Mouse (Mus musculus) heart, adult 2 months (tissue): ENCODE measurements around the gene Chst3. TPM values are rescaled to one million over a fixed set of nuclear protein-coding genes. Genes with fewer than 3 reads are reported as not detected.

Source experiments
- DNase-seq, 2 experiments: peaks; one replicate each; pipeline ENCODE4 v3.0.0; 2021
- H3K27ac ChIP-seq: fragments of 200-600 bp; 2 replicates; pipeline ENCODE4 v1.8.1; 2022
- H3K27me3 ChIP-seq: fragments of 200-500 bp; 2 replicates; pipeline ENCODE4 v1.6.1; 2012; ENCODE audit warnings: mild to moderate bottlenecking, low read length, inconsistent platforms, mixed read lengths; ENCODE audit not compliant: control insufficient read depth, insufficient read depth
- H3K36me3 ChIP-seq: fragments of 200-500 bp; 2 replicates; pipeline ENCODE4 v1.6.1; 2012; ENCODE audit warnings: low read length, inconsistent platforms; ENCODE audit not compliant: control insufficient read depth, insufficient read depth
- H3K4me1 ChIP-seq: fragments of 200-500 bp; 2 replicates; pipeline ENCODE4 v1.6.1; 2011; ENCODE audit warnings: low read length; ENCODE audit not compliant: control insufficient read depth, insufficient read depth
- H3K4me3 ChIP-seq: fragments of 200-600 bp; 2 replicates; pipeline ENCODE4 v1.8.1; 2022
- H3K79me2 ChIP-seq: fragments of 200-500 bp; replicated peaks from 2 replicates; pipeline ENCODE4 v1.6.1; 2012; ENCODE audit warnings: mild to moderate bottlenecking, inconsistent platforms, low read length, moderate library complexity, mixed read lengths; ENCODE audit not compliant: control insufficient read depth, insufficient read depth
- H3K9ac ChIP-seq: fragments of 200-500 bp; 2 replicates; pipeline ENCODE4 v1.6.1; 2012; ENCODE audit warnings: low read depth, mild to moderate bottlenecking, control low read depth, inconsistent platforms, low read length, mixed read lengths
- CTCF ChIP-seq: fragments of 200-600 bp; IDR thresholded peaks from 2 replicates; pipeline ENCODE4 v1.8.1; 2022; ENCODE audit warnings: antibody characterized with exemption, mild to moderate bottlenecking, moderate library complexity
- EP300 ChIP-seq: fragments of 200-500 bp; IDR thresholded peaks from 2 replicates; pipeline ENCODE4 v1.6.1; 2011; ENCODE audit warnings: low read depth, low read length, control low read depth; ENCODE audit not compliant: insufficient read depth
- POLR2A ChIP-seq: fragments of 200-500 bp; IDR thresholded peaks from 2 replicates; pipeline ENCODE4 v1.6.1; 2011; ENCODE audit warnings: mild to moderate bottlenecking, low read depth, low read length, control low read depth; ENCODE audit not compliant: insufficient read depth
- WGBS: fragments of 180-500 bp; shearing (Covaris S2); methylation state at CpG from one replicate; pipeline ENCODE4 v1.1.7; 2018; 5-methylcytosine and 5-hydroxymethylcytosine counted together
- intact Hi-C: fragments of 180-260 bp; cut with DNase I; formaldehyde crosslinking; loops from one replicate; pipeline ENCODE4 v1.15.1; 2025
- polyA plus RNA-seq: library from polyadenylated mRNA; depleted of rRNA; stranded (reverse); fragments of >200 nt; gene quantifications from 2 replicates; pipeline ENCODE4 v1.2.3, GENCODE M21; 2012
- total RNA-seq, 2 experiments: library from RNA; stranded (reverse); gene quantifications; 2 replicates each; pipeline ENCODE4 v1.2.3; 2021

Chst3 gene
- total and polyA plus RNA-seq, 3 experiments: 0.80 to 1.5 (median 0.91) TPM

DNA sequence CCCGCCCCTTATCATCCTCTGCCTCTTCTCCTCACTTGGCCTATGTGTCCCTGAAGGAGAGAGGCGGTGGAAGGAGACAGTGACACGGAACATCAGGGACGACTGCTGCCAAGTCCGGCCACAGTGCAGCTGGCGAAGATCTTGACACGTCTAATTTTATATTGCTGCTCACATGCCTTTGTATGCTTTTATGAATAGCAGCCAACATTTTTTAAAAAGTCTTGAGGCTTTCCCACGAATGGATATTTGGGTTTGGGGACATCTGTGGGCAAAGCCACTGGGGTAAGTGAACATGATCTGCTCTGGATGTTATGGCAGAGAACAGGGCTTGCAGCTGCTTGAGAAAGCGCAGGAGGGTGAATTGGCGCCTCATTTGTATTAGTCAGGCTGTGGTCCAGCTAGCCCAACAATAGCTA is 21.6 kb downstream of the Chst3 start:
- Histone ChIP-seq H3K36me3 (no peaks in the 10 kb centered on the region), H3K4me3 (no peak overlapping the region), H3K4me1 (peaks cover 3% of the 10 kb centered on the region), H3K9ac (no peak overlapping the region), H3K27ac (peak overlapping the region; percentile 13), H3K27me3 (no peaks in the 10 kb centered on the region), H3K79me2 (no peaks in the 10 kb centered on the region)
- TF ChIP-seq CTCF: no peak
- 0 out of 2 replicates have a peak, but pooled peaks have one; percentile 30 for TF ChIP-seq EP300
- peak in 1 of 2 experiments; percentile 43 for DNase-seq
- WGBS: 56% methylated on average over 10 of the region's 10 CpGs
- intact Hi-C loops: no loop called here

DNA sequence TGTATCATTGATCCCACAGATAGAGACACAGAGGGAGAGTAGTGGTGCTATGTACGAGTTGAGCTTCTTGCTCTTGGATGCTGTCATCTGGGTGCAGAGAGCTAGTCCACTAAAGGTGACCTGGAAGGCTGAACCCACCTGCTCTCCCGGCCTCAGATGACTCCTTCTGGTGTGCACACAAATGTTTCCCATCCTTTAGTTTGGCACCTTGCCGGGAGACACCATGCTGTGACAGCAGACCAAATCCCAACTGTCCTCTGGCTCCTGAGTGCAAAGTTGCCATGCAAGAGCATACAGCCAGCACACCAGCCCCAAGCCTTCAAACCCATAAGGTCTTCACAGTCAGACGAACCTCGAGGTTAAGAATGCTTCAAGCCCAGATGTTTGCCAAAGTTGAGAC is 22.1 kb downstream of the Chst3 start:
- no peaks in the 10 kb centered on the region for H3K79me2 ChIP-seq
- no peaks in the 10 kb centered on the region for H3K27me3 ChIP-seq
- peak overlapping the region; percentile 13; the same call in 1 of the 2 replicates for H3K27ac ChIP-seq
- intact Hi-C loops: no loop called here
- H3K4me1 ChIP-seq: peaks cover 3% of the 10 kb centered on the region
- TF ChIP-seq EP300 (no peak), CTCF (no peak), POLR2A (no peak)
- DNase-seq: no peak
- WGBS: 51% methylated on average over 5 of the region's 5 CpGs
- H3K4me3 ChIP-seq: no peak overlapping the region
- no peaks in the 10 kb centered on the region for H3K36me3 ChIP-seq
- no peak overlapping the region for H3K9ac ChIP-seq

- Histone ChIP-seq H3K4me1 (peaks cover 3% of the 10 kb centered on the region), H3K4me3 (no peak overlapping the region), H3K9ac (no peak overlapping the region), H3K79me2 (no peaks in the 10 kb centered on the region), H3K36me3 (no peaks in the 10 kb centered on the region), H3K27ac (no peak overlapping the region), H3K27me3 (no peaks in the 10 kb centered on the region)
- intact Hi-C loops: no loop called here
- WGBS: 18% methylated on average over 4 of the region's 4 CpGs
- TF ChIP-seq CTCF (no peak), POLR2A (no peak), EP300 (no peak)
- DNase-seq: no peak
Observed at GRCm38 (mm10) chr10:60195087-60195486, 24.0 kb downstream of the Chst3 start.

- intact Hi-C loops: loop anchor here (5.0 kb wide), 1 partner anchor 46 kb away; no protein-coding TSS in a partner anchor
- H3K4me3 ChIP-seq: no peak overlapping the region
- H3K27ac ChIP-seq: no peak overlapping the region
- no peak overlapping the region for H3K9ac ChIP-seq
- no peaks in the 10 kb centered on the region for H3K79me2 ChIP-seq
- no peak for DNase-seq
- WGBS: 20% methylated on average over 19 of the region's 19 CpGs
- TF ChIP-seq POLR2A (no peak), EP300 (no peak), CTCF (no peak)
- H3K4me1 ChIP-seq: peaks cover 3% of the 10 kb centered on the region
- no peaks in the 10 kb centered on the region for H3K27me3 ChIP-seq
- no peaks in the 10 kb centered on the region for H3K36me3 ChIP-seq
Observed at GRCm38 (mm10) chr10:60193532-60194423, 25.3 kb downstream of the Chst3 start.

GRCm38 (mm10) chr10:60191796-60192195 is 27.3 kb downstream of the Chst3 start:
- intact Hi-C loops: loop anchor here (1.0 to 5.0 kb wide), 3 partner anchors 44 to 53 kb away; no protein-coding TSS in a partner anchor
- Histone ChIP-seq H3K27ac (no peak overlapping the region), H3K9ac (no peak overlapping the region), H3K4me1 (no peaks in the 10 kb centered on the region; the same call in none of the 2 replicates), H3K79me2 (no peaks in the 10 kb centered on the region), H3K36me3 (no peaks in the 10 kb centered on the region), H3K4me3 (peak overlapping the region; percentile 33), H3K27me3 (no peaks in the 10 kb centered on the region)
- TF ChIP-seq POLR2A: no peak
- peak; percentile 78 for TF ChIP-seq CTCF
- TF ChIP-seq EP300: 0 out of 2 replicates have a peak, but pooled peaks have one; percentile 34
- WGBS: 1% methylated on average over 17 of the region's 17 CpGs
- peak; percentile 73 to 81 for DNase-seq
